In the genomic region with DNA sequence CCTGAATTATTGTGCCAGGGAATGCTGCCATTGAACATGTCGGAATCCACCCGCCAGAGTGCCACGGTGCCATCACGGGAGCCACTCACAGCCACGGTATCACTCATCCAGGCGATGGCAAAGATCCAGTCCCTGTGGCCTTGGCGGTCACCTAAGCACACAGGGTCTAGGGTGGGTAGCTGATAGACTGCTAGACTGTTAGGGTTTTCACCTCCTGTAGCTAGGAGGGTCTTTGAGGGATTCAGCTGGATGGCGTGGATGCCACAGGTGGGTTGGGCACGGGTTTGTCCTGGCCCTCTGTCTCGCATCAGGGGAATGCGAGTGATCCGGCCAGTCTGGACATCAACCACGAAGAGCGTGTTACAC, we compare ENCODE assay signal across 8 mouse cellular contexts. TPM values are rescaled to one million over a fixed set of nuclear protein-coding genes. Genes with fewer than 3 reads are reported as not detected.
DNase-seq lines count a peak whose midpoint lies in the region; ATAC-seq and TF ChIP-seq lines count a peak whose summit lies in the region.

No protein-coding gene starts in this region.

- H3K9ac ChIP-seq in forebrain, embryonic 12.5 days: no peak overlapping the region; the same call in 1 of the 2 replicates
- H3K9ac ChIP-seq in limb, embryonic 12.5 days (replicated peaks): peak overlapping the region; percentile 63; the same call in 1 of the 2 replicates

- H3K4me3 ChIP-seq in left cerebral cortex, adult 2 months: peak overlapping the region; percentile 51
- peak overlapping the region; percentile 50 for H3K4me3 ChIP-seq in forebrain, embryonic 12.5 days (replicated peaks)
- H3K4me3 ChIP-seq in limb, embryonic 12.5 days (replicated peaks): peak overlapping the region; percentile 48
- H3K4me3 ChIP-seq in olfactory bulb, adult 2 months (ENCODE audit: insufficient read depth, low read depth, low read length): peak overlapping the region; percentile 44; the same call in 1 of the 2 replicates
- H3K4me3 ChIP-seq in lung, adult 2 months (replicated peaks; ENCODE audit: extremely low read depth, low read depth, low read length): no peak overlapping the region

- H3K36me3 ChIP-seq in forebrain, embryonic 12.5 days (replicated peaks): no peaks in the 10 kb centered on the region
- H3K36me3 ChIP-seq in limb, embryonic 12.5 days: no peaks in the 10 kb centered on the region

- no peak for DNase-seq in left cerebral cortex, adult 2 months (ENCODE audit: extremely low spot score in 1 of 2, low spot score in 2 of 2)
- DNase-seq in left cerebral cortex, postnatal 10 days (ENCODE audit: extremely low spot score in 1 of 2, low spot score in 2 of 2): no peak
- no peak for DNase-seq in c-Kit-positive CD71-positive TER-119-positive erythroid progenitor cells, embryonic 14.5 days (ENCODE audit: low spot score)
- no peak for DNase-seq in Muller cell, postnatal 12 days (ENCODE audit: inconsistent ontology term)
- no peak for DNase-seq in lung, adult 2 months

- peak overlapping the region; percentile 65 for H3K4me2 ChIP-seq in forebrain, embryonic 12.5 days
- peak overlapping the region; percentile 62 for H3K4me2 ChIP-seq in limb, embryonic 12.5 days

- intact Hi-C loops in left cerebral cortex, adult 2 months (cut with DNase I): no loop called here
- intact Hi-C loops in left cerebral cortex, postnatal 10 days (cut with DNase I): no loop called here

- no peak for TF ChIP-seq POLR2A in olfactory bulb, adult 2 months (IDR thresholded peaks at IDR 0.05; ENCODE audit: insufficient read depth, low read depth, low read length)
- no peak for TF ChIP-seq POLR2A in lung, adult 2 months (IDR thresholded peaks at IDR 0.05; ENCODE audit: borderline replicate concordance, extremely low read depth, low read depth, low read length)

- TF ChIP-seq CTCF in left cerebral cortex, adult 2 months (IDR thresholded peaks at IDR 0.05): no peak
- TF ChIP-seq CTCF in olfactory bulb, adult 2 months (IDR thresholded peaks at IDR 0.05; ENCODE audit: insufficient read depth, low read depth, low read length): no peak
- no peak for TF ChIP-seq CTCF in lung, adult 2 months (IDR thresholded peaks at IDR 0.05; ENCODE audit: insufficient read depth, low read length)

- H3K4me1 ChIP-seq in forebrain, embryonic 12.5 days: no peaks in the 10 kb centered on the region
- H3K4me1 ChIP-seq in limb, embryonic 12.5 days (replicated peaks): no peaks in the 10 kb centered on the region
- H3K4me1 ChIP-seq in olfactory bulb, adult 2 months (ENCODE audit: control insufficient read depth, insufficient read depth, low read length): peaks cover 5% of the 10 kb centered on the region; the same call in 1 of the 2 replicates
- H3K4me1 ChIP-seq in lung, adult 2 months (ENCODE audit: control insufficient read depth, insufficient read depth, low read length): no peaks in the 10 kb centered on the region

- no peak; the same call in 1 of the 2 replicates for ATAC-seq in forebrain, embryonic 12.5 days (ENCODE audit: low FRiP score)
- 0 out of 2 replicates have a peak, but pooled peaks have one; percentile 31 for ATAC-seq in limb, embryonic 12.5 days (ENCODE audit: insufficient number of reproducible peaks, insufficient read depth, low FRiP score, low TSS enrichment, low read depth)

- H3K9me3 ChIP-seq in forebrain, embryonic 12.5 days: no peaks in the 10 kb centered on the region
- H3K9me3 ChIP-seq in limb, embryonic 12.5 days: no peaks in the 10 kb centered on the region

- no peaks in the 10 kb centered on the region for H3K27me3 ChIP-seq in forebrain, embryonic 12.5 days
- H3K27me3 ChIP-seq in limb, embryonic 12.5 days: no peaks in the 10 kb centered on the region

- no peak overlapping the region for H3K27ac ChIP-seq in left cerebral cortex, adult 2 months
- H3K27ac ChIP-seq in forebrain, embryonic 12.5 days: no peak overlapping the region
- no peak overlapping the region for H3K27ac ChIP-seq in limb, embryonic 12.5 days
- H3K27ac ChIP-seq in olfactory bulb, adult 2 months (ENCODE audit: insufficient read depth, low read depth, low read length): no peak overlapping the region

- whole genome bisulfite sequencing in forebrain, embryonic 12.5 days: 76% methylated on average over 14 of the region's 14 CpGs
- WGBS in limb, embryonic 12.5 days: 71% methylated on average over 14 of the region's 14 CpGs
- WGBS in olfactory bulb, adult 2 months: 78% methylated on average over 14 of the region's 14 CpGs
- 69% methylated on average over 14 of the region's 14 CpGs for WGBS in lung, adult 2 months

RNA-seq across cellular contexts. Expression of gene Dcaf12l2, which starts 0.9 kb away (rescaled TPM):
- total RNA-seq in left cerebral cortex, adult 2 months (2021): 1 to 10 TPM; 1.5 TPM
- 1 to 10 TPM; 3.4 to 3.7 TPM for total RNA-seq in left cerebral cortex, postnatal 10 days (2021)
- 1.3 and 1.4 TPM in 2 replicates for polyA plus RNA-seq in forebrain, embryonic 12.5 days (2016; fragmentation: Nextera tagmentation; extraction: Ambion mirVana)
- 3.8 and 3.9 TPM in 2 replicates for polyA plus RNA-seq in limb, embryonic 12.5 days (2016; fragmentation: Nextera tagmentation; extraction: Ambion mirVana)
- polyA plus RNA-seq in olfactory bulb, adult 2 months (2012; ENCODE audit: insufficient read depth, insufficient read length, low replicate concordance, missing spikeins): not detected in 2 replicates
- polyA plus RNA-seq in lung, adult 2 months (2012; rRNA removed): 0.04 and 0.09 TPM in 2 replicates
